Mouse (Mus musculus) midbrain, embryonic 10.5 days (tissue): ENCODE measurements around the gene Tmem235. TPM values are rescaled to one million over a fixed set of nuclear protein-coding genes. Genes with fewer than 3 reads are reported as not detected.

Experiments used
- polyA plus RNA-seq: library from polyadenylated mRNA; unstranded; fragments of >200 nt; fragmentation: Nextera tagmentation; extraction: Ambion mirVana; gene quantifications from 2 replicates; pipeline ENCODE4 v1.2.1, GENCODE M21; 2016

The Tmem235 gene
- polyA plus RNA-seq, 1 experiment from 2014 or later, result not detected

Other genes with a start within 250 kb of the Tmem235 start
- gene Tnrc6c, start 206.5 kb upstream of the Tmem235 start, polyA plus RNA-seq, result 9.4 and 12.4 TPM in 2 replicates
- gene Tmc8, start 78.7 kb upstream of the Tmem235 start, polyA plus RNA-seq, result 0.78 and 0.93 TPM in 2 replicates
- 10.1 and 10.5 TPM in 2 replicates for gene Tmc6, start 78.6 kb upstream of the Tmem235 start, polyA plus RNA-seq
- 1.4 and 2.2 TPM in 2 replicates for gene 6030468B19Rik, start 63.1 kb upstream of the Tmem235 start, polyA plus RNA-seq
- 0.14 and 0.58 TPM in 2 replicates for gene Gm20708, start 51.1 kb upstream of the Tmem235 start, polyA plus RNA-seq
- 36.2 and 39.4 TPM in 2 replicates for gene Syngr2, start 51.1 kb upstream of the Tmem235 start, polyA plus RNA-seq
- gene Afmid, start 34.8 kb upstream of the Tmem235 start, polyA plus RNA-seq, result 3.5 TPM in 2 replicates
- gene Tk1, start 34.7 kb upstream of the Tmem235 start, polyA plus RNA-seq, result 123 and 137 TPM in 2 replicates
- 373 and 413 TPM in 2 replicates for gene Birc5, start 11.5 kb upstream of the Tmem235 start, polyA plus RNA-seq
- 5.0 and 5.2 TPM in 2 replicates for gene Tha1, start 12.7 kb downstream of the Tmem235 start, polyA plus RNA-seq
- gene Socs3, start 109.3 kb downstream of the Tmem235 start, polyA plus RNA-seq, result 14.1 and 14.3 TPM in 2 replicates
- gene Pgs1, start 125.5 kb downstream of the Tmem235 start, polyA plus RNA-seq, result 45.0 and 46.3 TPM in 2 replicates